Mouse (Mus musculus): ENCODE measurements at regions not wholly inside any gene's neighbourhood (a gene's known extent, or its start where the extent isn't known, plus 50 kb on each side); places are given as distances from the start of the nearest gene placed in this dataset.
A peak's percentile ranks its signal among the peaks of the same experiment; 100 is the strongest.

DNA sequence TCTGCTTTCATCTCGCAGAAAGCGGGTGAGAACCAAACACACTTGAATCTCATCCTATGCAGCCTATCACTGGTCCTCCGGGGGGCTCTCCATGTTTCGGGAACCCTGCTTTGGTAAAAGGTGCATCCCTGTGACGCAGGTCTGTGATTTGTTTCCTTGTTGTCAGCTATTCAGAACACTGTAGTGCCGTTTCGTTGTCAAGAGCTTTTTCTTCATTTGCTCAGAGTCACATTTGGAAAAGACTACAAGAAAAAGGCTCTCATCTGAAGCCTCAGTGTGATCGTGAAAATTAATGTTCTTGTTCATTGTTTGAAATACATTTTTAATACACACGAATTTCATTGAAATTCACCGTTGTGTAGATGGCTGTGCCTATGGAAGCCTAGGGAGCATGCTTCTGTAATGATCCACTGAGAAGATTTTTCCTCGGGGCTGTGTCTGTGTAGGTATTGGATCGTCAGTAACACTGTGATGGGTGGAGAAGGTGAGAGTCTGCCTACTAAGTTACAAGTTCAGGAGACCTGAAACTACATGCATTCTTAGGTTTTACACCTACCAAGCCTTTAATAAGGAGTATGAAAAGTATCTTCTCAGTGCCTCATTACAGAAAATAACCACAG lies 112.0 kb upstream of the Paqr3 start:
- no peak for DNase-seq (ENCODE audit: low read depth, low spot score)

DNA sequence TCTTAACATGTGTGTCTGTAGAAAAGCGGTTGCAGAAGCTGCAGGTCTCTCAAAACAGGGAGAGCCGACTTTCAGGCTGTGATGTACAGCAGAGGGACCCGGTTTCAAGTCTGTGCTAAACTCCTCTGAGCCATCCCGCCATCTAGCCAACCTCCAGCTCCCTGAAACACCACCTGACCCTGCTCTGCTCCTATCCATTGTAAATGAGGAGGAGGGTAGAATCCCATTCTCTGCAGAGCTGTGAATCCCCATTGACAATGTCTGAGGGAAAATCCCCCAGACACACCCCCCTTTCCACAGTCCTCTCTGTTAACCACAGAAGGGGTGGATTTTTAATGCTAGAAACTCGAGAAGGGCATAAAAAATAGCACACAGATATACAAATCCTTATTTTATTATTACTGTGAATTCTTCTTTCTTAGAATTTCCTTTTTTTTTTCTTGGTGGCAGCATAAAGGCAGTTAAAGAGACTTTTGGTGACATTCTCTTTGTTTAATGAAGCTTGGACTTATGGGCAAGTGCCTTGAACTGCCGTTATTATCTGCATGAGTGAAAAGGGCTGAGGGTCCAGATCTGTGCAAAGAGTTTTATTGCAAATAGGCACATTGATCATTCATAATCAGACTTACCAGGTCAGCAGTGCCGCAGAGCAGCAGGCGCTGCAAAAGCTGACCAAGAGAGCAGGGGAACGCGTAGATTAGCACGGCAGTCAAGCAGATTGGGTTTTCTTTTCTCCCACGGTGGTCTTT lies 111.3 kb upstream of the Paqr3 start:
- peak; percentile 41 for DNase-seq (ENCODE audit: low read depth, low spot score)

DNA sequence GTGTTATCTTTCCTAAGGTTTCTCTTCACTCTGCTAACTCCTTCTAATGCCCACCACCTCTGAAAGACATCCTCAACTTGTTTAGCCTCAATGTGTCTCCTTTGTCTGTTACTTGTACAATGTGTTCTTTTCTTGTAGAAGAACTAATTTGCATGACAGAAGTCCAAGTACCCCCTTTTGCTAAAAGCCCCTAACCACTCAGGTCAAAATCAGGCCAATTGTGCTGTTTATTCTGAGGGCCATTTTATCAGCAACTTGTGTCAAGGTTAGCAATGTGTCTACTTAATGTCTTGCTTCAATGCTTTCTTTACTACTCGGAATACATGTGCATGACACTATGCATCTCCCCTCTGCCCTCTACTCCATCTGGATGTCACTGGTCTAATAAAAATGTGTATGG lies 107.3 kb upstream of the Paqr3 start:
- peak; percentile 12 for DNase-seq (ENCODE audit: low read depth, low spot score)

DNA sequence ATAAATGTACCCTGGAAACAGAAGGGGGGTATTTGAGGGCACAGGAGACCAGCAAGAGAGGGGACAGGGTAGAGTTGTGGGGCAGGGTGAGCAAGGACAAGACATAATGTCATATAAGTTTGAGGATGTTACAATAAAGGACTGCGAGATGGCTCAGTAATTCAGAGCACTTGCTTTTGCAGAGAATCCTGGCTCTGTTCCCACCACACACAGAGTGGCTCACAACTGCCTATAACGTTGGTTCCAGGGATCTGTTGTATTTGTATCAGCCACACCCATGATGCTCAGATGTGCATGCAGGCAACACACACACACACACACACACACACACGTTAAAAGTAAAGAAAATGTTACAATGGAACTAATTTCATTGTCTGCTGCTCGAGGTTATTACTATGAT lies 94.2 kb upstream of the Paqr3 start:
- DNase-seq (ENCODE audit: low read depth, low spot score), result no peak

DNA sequence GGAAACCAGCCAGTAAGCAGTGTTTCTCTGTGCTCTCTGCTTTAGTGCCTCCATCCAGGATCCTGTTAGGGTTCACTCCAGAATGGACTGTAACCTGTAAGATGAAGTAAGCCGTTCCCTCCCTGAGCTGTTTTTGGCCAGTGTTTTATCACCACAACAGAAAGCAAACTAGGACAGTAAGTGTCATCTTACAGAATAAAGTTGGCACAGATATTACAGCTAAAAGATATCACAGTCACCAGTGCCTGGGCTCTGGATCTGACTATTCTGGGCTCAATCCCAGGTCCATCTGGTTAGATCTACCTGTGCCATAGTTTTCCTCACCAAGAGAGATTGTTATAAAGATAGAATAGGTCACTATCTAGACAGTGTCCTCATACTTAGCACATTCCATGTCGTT lies 92.9 kb upstream of the Paqr3 start:
- DNase-seq (ENCODE audit: low read depth, low spot score), result no peak

DNA sequence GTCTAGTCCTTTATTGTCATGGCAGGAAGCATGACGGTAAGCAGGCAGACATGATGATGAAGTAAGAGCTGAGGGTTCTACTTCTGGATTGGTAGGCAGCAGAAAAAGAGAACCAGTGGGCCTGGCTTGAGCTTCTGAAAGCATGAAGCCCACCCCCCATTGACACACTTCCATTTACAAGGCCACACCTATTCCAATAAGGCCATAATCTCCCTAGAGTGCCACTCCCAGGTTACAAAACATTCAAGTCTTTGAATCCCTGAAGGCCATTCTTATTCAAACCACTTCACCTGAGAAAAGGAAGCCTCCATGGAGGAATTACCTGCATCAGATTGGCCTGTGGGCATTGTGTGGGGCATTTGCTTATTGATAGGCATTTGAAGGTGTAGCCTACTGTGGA lies 92.2 kb upstream of the Paqr3 start:
- peak; percentile 94 for DNase-seq (ENCODE audit: low read depth, low spot score)

DNA sequence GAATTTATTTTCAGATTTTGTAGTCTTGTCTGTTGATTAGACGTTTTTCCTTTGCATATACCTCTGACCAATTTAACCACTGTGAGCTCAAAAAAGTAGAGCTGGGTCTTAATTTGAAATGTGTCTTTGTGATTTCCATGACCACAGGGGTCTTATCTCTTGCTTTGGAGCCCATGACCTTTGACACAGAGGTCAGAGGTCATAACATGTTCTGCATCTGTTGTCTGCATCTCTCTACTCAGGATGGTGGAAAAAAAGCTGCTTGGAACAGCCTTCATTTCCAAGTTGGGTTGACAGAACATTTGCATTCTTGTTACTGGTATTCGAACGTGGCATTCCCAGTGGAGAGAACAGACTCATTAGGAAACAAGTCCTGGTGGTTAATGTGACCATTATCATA lies 91.2 kb upstream of the Paqr3 start:
- peak; percentile 44 for DNase-seq (ENCODE audit: low read depth, low spot score)

DNA sequence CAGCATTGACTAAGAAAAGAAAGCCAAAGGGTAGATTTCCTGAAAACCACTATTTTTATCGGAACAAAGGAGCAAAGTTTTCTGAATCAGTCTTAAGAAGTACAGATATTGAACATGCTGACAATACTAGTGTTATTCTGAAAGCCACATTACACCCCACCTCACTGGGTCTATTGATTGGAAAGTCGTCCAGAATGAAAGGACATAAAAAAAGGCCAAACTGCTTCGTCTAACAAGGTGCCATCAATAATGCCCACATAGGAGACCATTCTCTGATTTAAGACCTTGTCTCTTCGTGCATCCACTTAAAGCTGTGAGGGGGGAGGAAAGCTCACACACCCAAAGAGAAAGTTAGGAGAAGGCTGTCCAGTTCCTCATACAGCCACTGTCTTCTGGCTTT lies 89.3 kb upstream of the Paqr3 start:
- no peak for DNase-seq (ENCODE audit: low read depth, low spot score)

DNA sequence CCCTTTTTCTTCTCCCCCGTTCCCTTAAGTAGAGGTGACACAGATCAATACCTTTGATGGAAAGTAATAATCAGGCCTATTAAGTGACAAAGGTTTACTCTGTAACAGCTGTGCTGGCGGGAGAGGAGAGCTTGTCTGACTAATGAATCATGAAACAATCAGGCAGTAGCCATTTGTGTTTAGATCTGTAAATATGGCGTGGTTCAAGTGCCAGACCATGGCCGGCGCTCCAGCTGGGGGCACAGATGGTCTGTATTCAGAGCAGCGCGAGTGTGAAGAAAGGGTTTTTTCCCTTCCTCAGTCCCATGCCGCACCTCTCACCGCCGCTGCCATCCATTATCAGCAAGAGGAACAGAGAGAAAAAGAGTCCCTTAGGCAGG lies 83.9 kb upstream of the Paqr3 start:
- no peak for DNase-seq (ENCODE audit: low read depth, low spot score)

DNA sequence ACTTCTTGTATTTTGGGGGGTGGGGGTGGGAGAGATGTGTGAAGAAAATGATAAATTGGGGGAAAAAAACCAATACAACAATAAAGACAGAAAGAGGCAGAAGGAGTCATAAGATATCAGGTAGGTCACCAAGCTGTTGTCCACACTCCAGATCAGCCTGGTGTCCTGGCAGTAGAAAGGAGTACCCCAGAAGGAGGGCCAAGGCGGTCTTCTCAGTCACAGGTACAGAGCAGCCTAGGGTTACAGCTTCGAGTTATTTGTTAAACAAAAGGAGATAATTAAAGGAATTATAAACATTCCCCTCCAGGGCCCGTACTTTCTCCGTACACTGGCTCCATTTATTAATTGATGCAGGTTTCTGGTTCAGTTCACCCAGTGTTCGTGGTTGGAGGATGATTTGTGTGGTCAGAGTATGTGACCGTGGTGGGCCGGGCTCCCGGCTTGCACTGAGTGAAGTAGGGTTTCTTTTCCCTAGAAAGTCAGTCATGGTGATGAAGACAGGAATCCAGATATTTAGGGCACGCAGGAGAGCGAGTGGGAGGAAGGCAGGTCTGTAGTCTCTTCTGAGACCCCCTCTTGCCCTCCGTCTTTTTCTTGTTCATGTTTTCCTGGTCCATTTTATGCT lies 83.4 kb upstream of the Paqr3 start:
- DNase-seq (ENCODE audit: low read depth, low spot score), result no peak

DNA sequence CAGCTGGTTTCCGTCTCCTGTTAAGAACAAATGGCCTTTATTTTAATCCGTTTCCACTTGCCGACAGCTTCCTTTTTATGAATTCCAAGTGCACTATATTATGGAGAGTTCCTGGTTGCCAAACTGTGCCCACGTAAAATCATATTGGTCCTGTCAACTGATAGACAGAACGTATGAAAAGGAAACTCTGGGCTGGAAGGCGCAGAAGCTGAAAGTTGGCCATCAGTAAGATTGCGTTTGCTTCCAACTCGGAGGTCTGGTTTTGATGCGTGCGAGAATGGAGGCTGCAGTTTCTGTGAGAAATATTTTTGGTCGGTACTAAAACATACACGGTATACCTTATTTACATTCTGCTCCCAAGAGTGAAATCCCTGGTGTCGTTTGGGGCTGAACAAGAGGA lies 81.3 kb upstream of the Paqr3 start:
- DNase-seq (ENCODE audit: low read depth, low spot score), result no peak

DNA sequence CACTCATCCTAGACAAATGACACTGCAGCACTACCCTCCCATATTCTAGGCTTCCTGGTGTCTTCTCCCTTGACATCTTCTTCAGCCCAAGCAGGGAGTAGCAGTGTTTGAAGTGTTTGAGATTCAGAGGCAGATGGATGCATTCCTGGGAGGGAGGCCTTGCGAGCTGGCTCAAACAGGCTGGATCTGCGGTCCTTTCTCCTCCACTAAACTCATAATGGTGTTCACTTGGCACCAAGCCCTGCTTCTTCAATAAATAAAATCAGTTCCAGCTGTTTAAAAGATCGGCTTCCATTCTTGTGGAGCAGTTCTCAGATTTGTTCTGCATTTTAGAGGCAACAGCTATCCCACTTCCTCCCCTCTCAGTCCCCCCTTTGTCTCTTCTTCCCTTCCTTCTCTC lies 79.3 kb upstream of the Paqr3 start:
- DNase-seq (ENCODE audit: low read depth, low spot score), result no peak

DNA sequence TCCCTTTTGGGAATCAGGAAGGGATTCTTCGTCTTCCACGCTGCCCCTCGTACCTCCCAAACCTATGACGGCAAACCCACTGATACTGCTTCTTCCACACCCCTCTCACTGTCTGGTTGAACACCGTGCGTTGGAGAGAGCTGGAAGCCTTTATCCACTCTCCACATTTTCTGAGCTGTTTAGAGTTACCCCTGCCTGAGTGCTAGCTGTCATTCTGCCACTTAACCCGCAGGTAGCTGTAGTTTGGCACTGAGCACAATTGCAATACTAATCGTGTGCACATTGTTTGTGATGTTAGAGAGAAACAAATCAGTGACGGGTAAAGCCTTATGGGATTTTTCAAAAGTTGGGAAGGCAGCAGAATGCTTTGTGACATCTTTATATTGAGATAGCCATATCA lies 73.1 kb upstream of the Paqr3 start:
- no peak for DNase-seq (ENCODE audit: low read depth, low spot score)

DNA sequence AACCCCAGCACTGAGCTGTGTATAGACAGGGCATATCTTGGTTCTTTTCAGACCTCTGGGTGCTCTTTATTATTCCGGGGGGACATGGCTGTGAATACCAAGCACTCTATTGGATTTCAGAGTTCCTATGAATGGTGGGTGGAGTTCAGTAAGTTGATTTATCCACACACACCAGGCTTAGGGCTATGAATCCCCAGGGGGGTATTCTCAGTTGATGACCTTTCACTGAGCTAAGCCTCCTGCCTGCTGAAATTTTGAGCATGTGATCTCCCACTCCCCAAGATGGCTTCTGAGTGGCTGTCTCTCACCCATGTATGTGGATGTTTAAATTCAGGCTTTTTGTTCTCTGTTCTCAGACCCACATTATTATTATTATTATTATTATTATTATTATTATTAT lies 69.9 kb upstream of the Paqr3 start:
- no peak for DNase-seq (ENCODE audit: low read depth, low spot score)

DNA sequence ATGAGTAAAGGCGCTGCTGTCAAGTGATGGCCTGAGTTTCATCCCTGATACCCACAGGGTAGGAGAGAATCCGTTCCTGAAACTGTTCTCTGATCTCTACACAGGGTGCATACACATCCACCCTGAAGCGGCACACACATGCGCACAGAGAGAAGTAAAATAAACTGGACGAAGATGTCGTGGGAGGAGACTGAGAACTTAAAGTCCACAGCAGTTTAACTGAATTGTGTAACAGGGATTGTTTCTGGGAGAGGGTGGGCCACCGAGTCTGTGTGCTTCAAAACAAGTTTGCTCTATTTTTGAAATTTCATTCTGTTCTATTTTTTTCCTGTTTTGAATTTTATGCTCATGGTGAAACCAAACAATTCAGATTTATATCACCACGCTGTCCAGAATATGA lies 63.0 kb upstream of the Paqr3 start:
- DNase-seq (ENCODE audit: low read depth, low spot score), result no peak

DNA sequence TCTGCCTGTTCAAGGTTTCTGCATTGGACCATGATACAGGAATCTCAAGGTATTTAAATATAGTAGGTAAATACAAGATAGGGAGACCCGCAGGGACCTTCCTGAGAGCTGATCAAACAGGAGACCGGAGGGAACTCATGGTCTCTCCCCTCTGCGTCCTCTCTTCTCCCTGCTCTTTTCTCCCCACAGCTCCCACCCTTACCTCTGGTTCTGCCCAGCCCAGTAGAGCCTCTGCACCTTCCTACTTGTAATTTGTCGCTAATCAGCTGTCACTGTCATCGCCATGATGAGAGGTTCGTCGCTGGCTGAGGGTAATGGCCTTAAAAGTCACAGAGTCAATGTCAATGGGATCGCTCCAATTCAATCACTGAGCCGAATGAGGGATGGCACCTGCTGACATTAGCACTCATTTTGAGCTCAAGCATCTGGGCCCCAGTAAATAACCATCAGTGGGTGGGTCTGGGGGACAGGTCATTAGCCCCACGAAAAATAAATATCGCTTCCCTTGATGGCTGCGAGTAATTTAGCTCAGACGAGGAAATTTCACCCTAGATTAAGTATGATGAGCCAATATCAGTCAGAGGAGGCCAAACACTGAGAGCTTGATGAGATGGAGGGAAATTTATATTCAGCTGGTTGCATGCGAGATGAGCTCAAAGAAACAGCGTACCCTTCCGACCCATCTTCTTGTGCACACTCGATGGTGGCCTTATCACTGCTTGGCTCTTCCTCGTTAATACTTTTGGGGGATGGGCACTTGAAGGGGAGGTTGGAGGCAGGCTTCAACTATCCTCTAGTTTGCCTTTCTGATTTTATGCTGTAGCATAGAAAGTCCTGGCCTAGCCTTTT lies 56.2 kb upstream of the Paqr3 start:
- no peak for DNase-seq (ENCODE audit: low read depth, low spot score)

DNA sequence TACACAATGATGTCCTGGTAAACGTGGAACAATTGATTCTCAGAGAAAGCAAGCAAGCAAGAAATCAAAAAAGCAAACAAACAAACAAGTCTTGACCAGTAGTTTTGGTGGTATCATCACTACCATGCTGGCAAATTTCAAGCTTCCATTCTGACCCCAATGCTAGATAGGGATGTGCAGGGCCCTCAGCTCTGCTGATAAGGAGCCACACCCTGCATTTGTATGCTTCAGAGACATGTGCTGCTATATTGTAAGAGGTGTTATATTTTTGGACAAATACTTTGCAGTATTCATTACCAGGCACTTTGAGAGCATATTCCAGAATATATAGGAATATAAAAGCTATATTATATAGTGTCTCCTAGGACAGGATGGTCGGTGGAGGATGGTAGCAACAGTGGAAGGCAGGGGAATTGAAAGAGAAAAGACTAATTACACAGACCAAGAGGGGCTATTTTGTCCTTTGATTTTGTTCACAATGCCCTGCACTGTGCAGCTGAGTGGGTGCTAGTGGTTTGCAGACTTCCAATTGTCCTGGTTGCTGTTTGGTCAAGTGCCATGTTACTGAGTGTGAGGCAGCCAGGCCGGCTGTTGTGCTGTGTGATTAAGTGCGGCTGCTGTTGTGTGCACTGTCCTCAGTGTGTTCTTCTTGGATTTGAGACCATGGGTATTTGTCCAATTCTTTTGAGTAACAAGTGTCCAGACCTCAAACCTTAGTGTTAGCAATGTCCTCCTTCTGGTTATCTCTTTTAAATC lies 54.9 kb upstream of the Paqr3 start:
- no peak for DNase-seq (ENCODE audit: low read depth, low spot score)
